Mouse (Mus musculus): ENCODE measurements around the gene Nemf. TPM values are rescaled to one million over a fixed set of nuclear protein-coding genes. Genes with fewer than 3 reads are reported as not detected.

The Nemf gene
- polyA plus RNA-seq, 1 experiment from 2014 or later, result 79.3 TPM

DNA sequence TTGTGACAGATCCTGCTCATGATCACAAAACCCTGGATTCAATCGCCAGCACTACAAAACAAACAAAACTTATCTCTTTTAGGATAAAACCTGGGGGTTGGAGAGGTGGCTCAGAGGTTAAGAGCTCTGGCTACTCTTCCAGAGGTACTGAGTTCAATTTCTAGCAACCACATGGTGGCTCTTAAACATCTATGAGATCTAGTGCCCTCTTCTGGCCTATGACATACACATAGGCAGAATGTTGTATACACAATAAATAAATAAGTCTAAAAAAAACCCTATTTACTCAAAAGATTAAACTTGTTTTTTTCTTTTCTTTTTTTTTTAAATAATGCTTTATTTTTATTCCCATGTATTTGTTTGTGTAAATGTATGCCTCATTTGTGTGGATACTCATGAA lies 5.3 kb downstream of the Nemf start:
- H3K4me2 ChIP-seq, result no peak overlapping the region
- no peaks in the 10 kb centered on the region for H3K27me3 ChIP-seq (ENCODE audit: insufficient read depth, low read length)
- no peak for TF ChIP-seq CTCF (IDR thresholded peaks at IDR 0.05; ENCODE audit: low read depth)
- peaks cover 72% of the 10 kb centered on the region for H3K36me3 ChIP-seq (ENCODE audit: insufficient read depth)
- DNase-seq (peak; percentile 39), ATAC-seq (ENCODE audit: insufficient read depth) (no peak)
- WGBS, result 74% methylated on average over 1 of the region's 1 CpGs
- no peak overlapping the region for H3K27ac ChIP-seq (ENCODE audit: low read depth)
- no peaks in the 10 kb centered on the region for H3K9me3 ChIP-seq (ENCODE audit: low read depth, low read length)
- H3K9ac ChIP-seq, result no peak overlapping the region
- 0 out of 2 replicates have a peak, but pooled peaks cover 3% of the 10 kb centered on the region for H3K4me1 ChIP-seq (ENCODE audit: insufficient read depth)
- no peak overlapping the region for H3K4me3 ChIP-seq (ENCODE audit: low read depth, low read length)

DNA sequence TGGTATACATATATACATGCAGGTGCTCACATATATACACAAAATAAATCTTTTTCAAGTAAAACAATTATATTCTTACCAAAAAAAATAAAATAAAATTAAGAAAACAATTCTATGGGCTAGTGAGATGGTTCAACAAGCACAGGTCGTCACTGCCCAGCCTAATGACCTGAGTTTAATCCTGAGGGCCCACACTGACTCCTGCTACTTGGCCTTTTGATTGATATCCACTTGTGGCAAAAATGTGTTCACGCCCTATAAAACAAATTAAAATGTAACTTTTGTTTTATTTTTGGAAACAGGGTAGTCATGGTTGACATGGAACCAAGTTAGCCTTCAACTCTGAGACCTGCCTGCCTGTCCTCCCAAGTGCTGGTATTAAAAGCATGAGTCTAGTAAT lies 7.0 kb downstream of the Nemf start:
- Histone ChIP-seq H3K9me3 (ENCODE audit: low read depth, low read length) (no peaks in the 10 kb centered on the region), H3K4me2 (no peak overlapping the region), H3K27ac (ENCODE audit: low read depth) (no peak overlapping the region), H3K9ac (no peak overlapping the region), H3K4me3 (ENCODE audit: low read depth, low read length) (no peak overlapping the region), H3K4me1 (ENCODE audit: insufficient read depth) (no peaks in the 10 kb centered on the region), H3K36me3 (ENCODE audit: insufficient read depth) (peaks cover 80% of the 10 kb centered on the region), H3K27me3 (ENCODE audit: insufficient read depth, low read length) (no peaks in the 10 kb centered on the region)
- WGBS, result 85% methylated on average over 2 of the region's 2 CpGs
- DNase-seq, result no peak
- TF ChIP-seq CTCF (IDR thresholded peaks at IDR 0.05; ENCODE audit: low read depth), result no peak
- ATAC-seq (ENCODE audit: insufficient read depth), result no peak

DNA sequence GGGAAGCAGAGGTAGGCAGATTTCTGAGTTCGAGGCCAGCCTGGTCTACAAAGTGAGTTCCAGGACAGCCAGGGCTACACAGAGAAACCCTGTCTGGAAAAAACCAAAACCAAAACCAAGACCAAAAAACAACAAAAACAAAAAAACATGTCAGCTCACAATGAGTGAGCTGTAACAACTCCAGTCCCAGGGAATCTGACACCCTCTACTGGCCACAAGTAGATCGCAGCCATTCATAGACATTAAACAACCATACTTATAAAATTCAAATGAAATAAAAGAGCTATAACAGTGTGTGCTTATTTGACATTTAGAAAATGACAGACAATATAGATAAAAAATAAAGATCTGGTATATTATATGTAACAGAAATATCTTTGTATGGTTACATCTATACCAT lies 23.4 kb downstream of the Nemf start:
- H3K4me1 ChIP-seq (ENCODE audit: insufficient read depth), result no peaks in the 10 kb centered on the region
- no peak overlapping the region for H3K4me3 ChIP-seq (ENCODE audit: low read depth, low read length)
- H3K27me3 ChIP-seq (ENCODE audit: insufficient read depth, low read length), result no peaks in the 10 kb centered on the region
- H3K9me3 ChIP-seq (ENCODE audit: low read depth, low read length), result no peaks in the 10 kb centered on the region
- TF ChIP-seq CTCF (IDR thresholded peaks at IDR 0.05; ENCODE audit: low read depth), result peak; percentile 63
- DNase-seq (peak; percentile 64), ATAC-seq (ENCODE audit: insufficient read depth) (no peak)
- H3K27ac ChIP-seq (ENCODE audit: low read depth), result no peak overlapping the region
- no peak overlapping the region for H3K4me2 ChIP-seq
- WGBS, result 79% methylated on average over 2 of the region's 2 CpGs
- H3K9ac ChIP-seq, result no peak overlapping the region
- H3K36me3 ChIP-seq (ENCODE audit: insufficient read depth), result peaks cover 80% of the 10 kb centered on the region

DNA sequence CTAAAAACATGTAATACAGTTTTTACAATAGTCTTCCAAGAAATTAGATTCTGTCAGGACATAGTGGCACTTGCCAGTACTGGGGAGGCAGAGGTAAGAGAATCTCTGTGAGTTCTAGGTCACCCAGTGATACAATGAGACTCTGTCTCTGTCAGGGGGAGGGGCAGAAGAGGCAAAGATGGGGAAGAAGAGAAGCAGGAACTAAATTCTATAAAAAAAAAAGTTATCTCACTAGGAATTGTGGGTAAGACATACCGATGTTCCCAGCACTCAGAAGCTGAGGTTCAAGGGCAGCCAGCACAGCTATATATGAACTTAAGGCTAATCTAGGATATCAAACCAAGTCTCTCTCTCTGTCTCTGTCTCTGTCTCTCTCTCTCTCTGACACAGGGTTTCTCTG lies 24.8 kb downstream of the Nemf start:
- 83% methylated on average over 1 of the region's 1 CpGs for WGBS
- DNase-seq (no peak), ATAC-seq (ENCODE audit: insufficient read depth) (no peak)
- no peaks in the 10 kb centered on the region for H3K4me1 ChIP-seq (ENCODE audit: insufficient read depth)
- TF ChIP-seq CTCF (IDR thresholded peaks at IDR 0.05; ENCODE audit: low read depth), result no peak
- H3K4me3 ChIP-seq (ENCODE audit: low read depth, low read length), result no peak overlapping the region
- no peaks in the 10 kb centered on the region for H3K9me3 ChIP-seq (ENCODE audit: low read depth, low read length)
- no peak overlapping the region for H3K27ac ChIP-seq (ENCODE audit: low read depth)
- no peak overlapping the region for H3K9ac ChIP-seq
- peaks cover 80% of the 10 kb centered on the region for H3K36me3 ChIP-seq (ENCODE audit: insufficient read depth)
- H3K4me2 ChIP-seq, result no peak overlapping the region
- no peaks in the 10 kb centered on the region for H3K27me3 ChIP-seq (ENCODE audit: insufficient read depth, low read length)

DNA sequence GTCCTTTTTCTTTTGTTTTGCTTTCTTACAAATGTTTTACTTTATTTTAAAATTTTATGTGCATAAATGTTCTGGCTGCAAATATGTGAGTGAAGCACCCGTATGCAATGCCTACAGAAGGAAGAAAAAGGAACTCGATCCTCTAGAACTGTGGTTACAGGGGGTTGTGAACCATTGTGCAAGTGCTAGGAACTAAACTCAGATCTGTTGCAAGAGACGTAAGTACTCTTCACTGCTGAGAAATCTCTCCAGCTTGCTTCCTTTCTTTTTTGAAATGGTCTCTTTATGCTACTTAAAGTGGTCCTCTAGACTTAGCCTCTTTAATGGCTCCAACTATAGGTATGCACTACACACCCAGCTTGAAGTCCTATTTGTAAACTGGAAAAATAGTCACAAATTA lies 25.8 kb downstream of the Nemf start:
- H3K27me3 ChIP-seq (ENCODE audit: insufficient read depth, low read length), result no peaks in the 10 kb centered on the region
- H3K4me1 ChIP-seq (ENCODE audit: insufficient read depth), result no peaks in the 10 kb centered on the region
- no peak for ATAC-seq (ENCODE audit: insufficient read depth)
- no peak overlapping the region for H3K4me3 ChIP-seq (ENCODE audit: low read depth, low read length)
- H3K9ac ChIP-seq, result no peak overlapping the region
- WGBS, result 93% methylated on average over 3 of the region's 3 CpGs
- no peak for DNase-seq
- TF ChIP-seq CTCF (IDR thresholded peaks at IDR 0.05; ENCODE audit: low read depth), result no peak
- H3K9me3 ChIP-seq (ENCODE audit: low read depth, low read length), result no peaks in the 10 kb centered on the region
- H3K27ac ChIP-seq (ENCODE audit: low read depth), result no peak overlapping the region
- peaks cover 81% of the 10 kb centered on the region for H3K36me3 ChIP-seq (ENCODE audit: insufficient read depth)
- H3K4me2 ChIP-seq, result no peak overlapping the region

DNA sequence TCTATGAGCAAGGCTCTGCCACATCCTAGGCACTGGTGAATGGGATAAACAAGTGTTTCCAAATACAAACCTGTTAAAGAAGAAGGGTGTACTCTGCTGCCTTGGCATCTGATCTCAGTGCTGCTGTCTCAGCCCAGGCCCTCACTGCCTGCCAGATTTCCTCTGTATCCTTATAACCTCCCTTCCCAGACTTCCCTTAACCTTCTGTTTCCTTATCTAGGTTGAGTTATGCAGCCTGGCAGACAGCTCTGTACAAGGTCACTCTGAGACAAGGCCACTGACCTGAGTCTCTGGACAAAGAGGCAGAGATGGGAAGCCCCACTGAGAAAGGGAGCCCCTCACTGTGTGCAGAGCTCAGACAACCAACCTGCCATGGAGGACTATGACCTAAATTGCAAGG lies 38.5 kb downstream of the Nemf start:
- Histone ChIP-seq H3K4me2 (no peak overlapping the region), H3K9me3 (ENCODE audit: low read depth, low read length) (no peaks in the 10 kb centered on the region), H3K4me3 (ENCODE audit: low read depth, low read length) (no peak overlapping the region), H3K27me3 (ENCODE audit: insufficient read depth, low read length) (no peaks in the 10 kb centered on the region), H3K4me1 (ENCODE audit: insufficient read depth) (no peaks in the 10 kb centered on the region), H3K36me3 (ENCODE audit: insufficient read depth) (peaks cover 82% of the 10 kb centered on the region), H3K9ac (no peak overlapping the region), H3K27ac (ENCODE audit: low read depth) (no peak overlapping the region)
- DNase-seq (no peak), ATAC-seq (ENCODE audit: insufficient read depth) (no peak)
- no peak for TF ChIP-seq CTCF (IDR thresholded peaks at IDR 0.05; ENCODE audit: low read depth)

DNA sequence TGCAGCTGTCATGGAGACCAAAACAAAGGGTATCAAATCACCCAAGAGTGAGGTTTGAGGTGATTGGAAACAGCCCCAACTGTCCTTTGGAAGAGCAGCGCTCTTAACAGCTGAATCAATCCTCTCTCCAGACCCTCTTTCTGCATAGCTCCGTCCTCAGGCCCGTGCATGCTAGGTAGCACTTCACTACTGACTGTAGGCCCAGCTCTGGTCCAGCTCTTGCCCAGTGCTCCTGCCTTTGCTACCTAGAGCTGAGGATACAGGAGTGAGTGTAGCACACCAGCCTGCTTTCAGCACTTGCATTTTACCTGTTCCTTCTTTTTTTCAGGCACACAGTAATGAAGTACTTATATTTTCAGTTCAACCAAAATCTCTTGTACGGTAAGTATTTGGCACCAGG lies 47.3 kb downstream of the Nemf start:
- no peak for TF ChIP-seq CTCF (IDR thresholded peaks at IDR 0.05; ENCODE audit: low read depth)
- Histone ChIP-seq H3K27me3 (ENCODE audit: insufficient read depth, low read length) (no peaks in the 10 kb centered on the region), H3K4me1 (ENCODE audit: insufficient read depth) (no peaks in the 10 kb centered on the region), H3K27ac (ENCODE audit: low read depth) (no peak overlapping the region), H3K36me3 (ENCODE audit: insufficient read depth) (peaks cover 94% of the 10 kb centered on the region), H3K9ac (no peak overlapping the region), H3K9me3 (ENCODE audit: low read depth, low read length) (no peaks in the 10 kb centered on the region), H3K4me3 (ENCODE audit: low read depth, low read length) (no peak overlapping the region), H3K4me2 (no peak overlapping the region)
- ATAC-seq (ENCODE audit: insufficient read depth) (no peak; the same call in 1 of the 2 replicates), DNase-seq (no peak)
- 91% methylated on average over 4 of the region's 4 CpGs for WGBS

DNA sequence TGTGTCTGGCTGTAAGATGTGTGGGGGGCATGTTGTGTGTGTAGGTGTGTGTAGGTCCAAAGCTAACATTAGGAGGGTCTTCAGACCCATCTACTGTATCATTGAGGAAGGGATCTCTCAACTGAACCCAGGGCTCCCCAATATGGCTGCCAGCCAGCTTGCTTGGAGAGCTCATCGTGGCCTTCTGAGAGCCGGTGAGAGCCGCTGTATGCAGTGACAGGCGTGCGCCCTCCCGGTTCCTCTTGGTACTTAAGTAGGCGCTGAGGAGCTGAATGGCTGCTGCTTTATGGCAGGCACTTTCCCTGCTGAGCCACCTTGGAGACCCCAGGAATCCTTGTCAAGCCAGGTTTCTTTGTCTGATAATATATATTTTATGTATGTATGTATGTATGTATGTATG lies 50.6 kb downstream of the Nemf start:
- Histone ChIP-seq H3K27ac (ENCODE audit: low read depth) (no peak overlapping the region), H3K4me2 (no peak overlapping the region), H3K9ac (no peak overlapping the region), H3K4me1 (ENCODE audit: insufficient read depth) (no peaks in the 10 kb centered on the region), H3K27me3 (ENCODE audit: insufficient read depth, low read length) (no peaks in the 10 kb centered on the region), H3K9me3 (ENCODE audit: low read depth, low read length) (no peaks in the 10 kb centered on the region), H3K36me3 (ENCODE audit: insufficient read depth) (peaks cover 96% of the 10 kb centered on the region), H3K4me3 (ENCODE audit: low read depth, low read length) (no peak overlapping the region)
- no peak for ATAC-seq (ENCODE audit: insufficient read depth)
- DNase-seq, result no peak
- TF ChIP-seq CTCF (IDR thresholded peaks at IDR 0.05; ENCODE audit: low read depth), result no peak
- 93% methylated on average over 7 of the region's 7 CpGs for WGBS

Data from lung, embryonic 14.5 days (tissue).